Mouse (Mus musculus) heart, embryonic 13.5 days (tissue): ENCODE measurements around the gene H2-D1. TPM values are rescaled to one million over a fixed set of nuclear protein-coding genes. Genes with fewer than 3 reads are reported as not detected.
"Not testable (repeated sequence)": the region's sequence is repeated elsewhere in the genome, so short reads cannot be mapped to it uniquely, and the experiment has no call there.

Source experiments
- ATAC-seq: fragments of 200-750 bp; cut with Nextera tagmentation; 2 replicates; pipeline ENCODE4 v1.8.0; 2017; ENCODE audit warnings: moderate TSS enrichment; ENCODE audit not compliant: insufficient number of reproducible peaks, low FRiP score, low TSS enrichment; ENCODE audit errors: extremely low read depth
- H3K27ac ChIP-seq: fragments of 300-500 bp; sonication (generic); replicated peaks from 2 replicates; pipeline ENCODE4 v1.5.1; 2015; ENCODE audit warnings: moderate library complexity, mild to moderate bottlenecking, inconsistent platforms
- H3K27me3 ChIP-seq: fragments of 300-500 bp; sonication (generic); replicated peaks from 2 replicates; pipeline ENCODE4 v1.6.1; 2015; ENCODE audit warnings: mild to moderate bottlenecking, inconsistent platforms
- H3K36me3 ChIP-seq: fragments of 300-500 bp; sonication (generic); 2 replicates; pipeline ENCODE4 v1.6.1; 2015; ENCODE audit warnings: mild to moderate bottlenecking, inconsistent platforms
- H3K4me1 ChIP-seq: fragments of 300-500 bp; sonication (generic); 2 replicates; pipeline ENCODE4 v1.6.1; 2015; ENCODE audit warnings: inconsistent platforms
- H3K4me2 ChIP-seq: fragments of 300-500 bp; sonication (generic); 2 replicates; pipeline ENCODE4 v1.6.1; 2015; ENCODE audit warnings: inconsistent platforms, mild to moderate bottlenecking, moderate library complexity
- H3K4me3 ChIP-seq: fragments of 300-500 bp; sonication (generic); 2 replicates; pipeline ENCODE4 v1.5.1; 2015; ENCODE audit warnings: moderate library complexity, mild to moderate bottlenecking, inconsistent platforms
- H3K9ac ChIP-seq: fragments of 300-500 bp; sonication (generic); 2 replicates; pipeline ENCODE4 v1.6.1; 2015; ENCODE audit warnings: inconsistent platforms, mild to moderate bottlenecking, moderate library complexity
- H3K9me3 ChIP-seq: fragments of 300-500 bp; sonication (generic); 2 replicates; pipeline ENCODE4 v1.6.1; 2016; ENCODE audit warnings: inconsistent platforms
- WGBS: fragments of 180-500 bp; shearing (Covaris S2); methylation state at CpG from one replicate; pipeline ENCODE4 v1.1.7; 2015; ENCODE audit warnings: mixed read lengths; 5-methylcytosine and 5-hydroxymethylcytosine counted together
- polyA plus RNA-seq: library from polyadenylated mRNA; unstranded; fragments of >200 nt; fragmentation: Nextera tagmentation; extraction: Ambion mirVana; gene quantifications from 2 replicates; pipeline ENCODE4 v1.2.1, GENCODE M21; 2015

Gene H2-D1
- polyA plus RNA-seq, 1 experiment from 2014 or later = 43.4 TPM

GRCm38 (mm10) chr17:35232043-35232442, 30.5 kb upstream of the H2-D1 start:
- peaks cover 55% of the 10 kb centered on the region for H3K36me3 ChIP-seq
- H3K27me3 ChIP-seq = no peaks in the 10 kb centered on the region
- peak overlapping the region; percentile 25; the same call in 1 of the 2 replicates for H3K4me2 ChIP-seq
- no peak overlapping the region for H3K4me3 ChIP-seq
- ATAC-seq = no peak
- peaks cover 37% of the 10 kb centered on the region for H3K4me1 ChIP-seq
- no peak overlapping the region for H3K27ac ChIP-seq
- 13% methylated on average over 12 of the region's 12 CpGs for WGBS
- H3K9ac ChIP-seq = peak overlapping the region; percentile 38
- no peaks in the 10 kb centered on the region for H3K9me3 ChIP-seq

GRCm38 (mm10) chr17:35232659-35233058, 29.9 kb upstream of the H2-D1 start:
- Histone ChIP-seq H3K27me3 (no peaks in the 10 kb centered on the region), H3K4me2 (0 out of 2 replicates have a peak overlapping the region, but pooled peaks have one; percentile 25), H3K4me3 (no peak overlapping the region), H3K36me3 (peaks cover 53% of the 10 kb centered on the region), H3K4me1 (peaks cover 37% of the 10 kb centered on the region), H3K27ac (peak overlapping the region; percentile 98), H3K9me3 (no peaks in the 10 kb centered on the region), H3K9ac (peak overlapping the region; percentile 94; the same call in 1 of the 2 replicates)
- no peak for ATAC-seq
- WGBS = 75% methylated on average over 5 of the region's 5 CpGs

- H3K27ac ChIP-seq = peak within 1 kb of the TSS; percentile 98
- peak within 1 kb of the TSS; percentile 91 for H3K4me2 ChIP-seq
- H3K9ac ChIP-seq = peak within 1 kb of the TSS; percentile 94
- peaks cover 37% of the 10 kb centered on the region for H3K4me1 ChIP-seq
- H3K27me3 ChIP-seq = no peaks in the 10 kb centered on the region
- peak within 1 kb of the TSS; percentile 74 for H3K4me3 ChIP-seq
- ATAC-seq = no peak
- no peaks in the 10 kb centered on the region for H3K9me3 ChIP-seq
- 53% methylated on average over 18 of the region's 18 CpGs for WGBS
- H3K36me3 ChIP-seq = peaks cover 47% of the 10 kb centered on the region
These were observed 29.2 kb upstream of the H2-D1 start, which contains the start of gene Atp6v1g2 for GRCm38 (mm10) chr17:35233114-35233980. Gene Atp6v1g2 (plus strand): TSS chr17:35233660.

GRCm38 (mm10) chr17:35234090-35234489, 28.4 kb upstream of the H2-D1 start:
- H3K27me3 ChIP-seq, ATAC-seq, H3K9me3 ChIP-seq: not testable (repeated sequence)
- H3K4me3 ChIP-seq = peak overlapping the region; percentile 74
- peak overlapping the region; percentile 94 for H3K9ac ChIP-seq
- 76% methylated on average over 7 of the region's 7 CpGs for WGBS
- peak overlapping the region; percentile 98 for H3K27ac ChIP-seq
- peaks cover 40% of the 10 kb centered on the region for H3K36me3 ChIP-seq
- peaks cover 37% of the 10 kb centered on the region for H3K4me1 ChIP-seq
- H3K4me2 ChIP-seq = peak overlapping the region; percentile 91

GRCm38 (mm10) chr17:35234903-35235302, 27.6 kb upstream of the H2-D1 start:
- no peak for ATAC-seq
- H3K9me3 ChIP-seq = no peaks in the 10 kb centered on the region
- no peaks in the 10 kb centered on the region for H3K27me3 ChIP-seq
- WGBS = 2% methylated on average over 30 of the region's 31 CpGs
- peak overlapping the region; percentile 74 for H3K4me3 ChIP-seq
- H3K36me3 ChIP-seq = peaks cover 32% of the 10 kb centered on the region
- H3K9ac ChIP-seq = peak overlapping the region; percentile 94
- peak overlapping the region; percentile 98 for H3K27ac ChIP-seq
- peak overlapping the region; percentile 91 for H3K4me2 ChIP-seq
- peaks cover 40% of the 10 kb centered on the region for H3K4me1 ChIP-seq

- peak; percentile 65 for ATAC-seq
- H3K9ac ChIP-seq = peak within 1 kb of the TSS; percentile 94
These were observed 26.7 kb upstream of the H2-D1 start, which contains the start of gene Nfkbil1 for GRCm38 (mm10) chr17:35235614-35236389. Gene Nfkbil1 (minus strand): TSS chr17:35235792.

GRCm38 (mm10) chr17:35236390-35236746, 26.2 kb upstream of the H2-D1 start:
- peak overlapping the region; percentile 74 for H3K4me3 ChIP-seq
- peak overlapping the region; percentile 98 for H3K27ac ChIP-seq
- no peaks in the 10 kb centered on the region for H3K9me3 ChIP-seq
- peaks cover 18% of the 10 kb centered on the region for H3K36me3 ChIP-seq
- H3K4me1 ChIP-seq = peaks cover 51% of the 10 kb centered on the region
- ATAC-seq = peak; percentile 45
- 1% methylated on average over 18 of the region's 18 CpGs for WGBS
- H3K4me2 ChIP-seq = peak overlapping the region; percentile 91
- peak overlapping the region; percentile 94 for H3K9ac ChIP-seq
- no peaks in the 10 kb centered on the region for H3K27me3 ChIP-seq

More at GRCm38 (mm10) chr17:35235614-35236389, 26.7 kb upstream of the H2-D1 start, which contains the start of gene Nfkbil1:
- H3K4me3 ChIP-seq = peak within 1 kb of the TSS; percentile 74
- H3K4me2 ChIP-seq = peak within 1 kb of the TSS; percentile 91
- peaks cover 24% of the 10 kb centered on the region for H3K36me3 ChIP-seq
- under 1% methylated on average over 35 of the region's 35 CpGs for WGBS
- no peaks in the 10 kb centered on the region for H3K27me3 ChIP-seq
- H3K4me1 ChIP-seq = peaks cover 49% of the 10 kb centered on the region
- H3K27ac ChIP-seq = peak within 1 kb of the TSS; percentile 98
- no peaks in the 10 kb centered on the region for H3K9me3 ChIP-seq

- WGBS = 67% methylated on average over 9 of the region's 9 CpGs
- Histone ChIP-seq H3K27me3 (no peaks in the 10 kb centered on the region), H3K36me3 (peaks cover 18% of the 10 kb centered on the region), H3K4me1 (peaks cover 47% of the 10 kb centered on the region), H3K4me2 (no peak overlapping the region), H3K4me3 (no peak overlapping the region), H3K9ac (0 out of 2 replicates have a peak overlapping the region, but pooled peaks have one; percentile 45), H3K9me3 (no peaks in the 10 kb centered on the region), H3K27ac (no peak overlapping the region)
- ATAC-seq = no peak
These were observed 25.5 kb upstream of the H2-D1 start for GRCm38 (mm10) chr17:35236996-35237395.

- H3K27me3 ChIP-seq = no peaks in the 10 kb centered on the region
- H3K4me1 ChIP-seq = peaks cover 42% of the 10 kb centered on the region
- 0 out of 2 replicates have a peak overlapping the region, but pooled peaks have one; percentile 45 for H3K9ac ChIP-seq
- no peaks in the 10 kb centered on the region for H3K9me3 ChIP-seq
- WGBS = 79% methylated on average over 12 of the region's 12 CpGs
- no peak overlapping the region for H3K27ac ChIP-seq
- no peak overlapping the region for H3K4me3 ChIP-seq
- no peak overlapping the region for H3K4me2 ChIP-seq
- H3K36me3 ChIP-seq = peaks cover 14% of the 10 kb centered on the region
- no peak for ATAC-seq
These were observed 25.0 kb upstream of the H2-D1 start for GRCm38 (mm10) chr17:35237504-35237903.

GRCm38 (mm10) chr17:35239700-35240099, 22.8 kb upstream of the H2-D1 start:
- H3K27ac ChIP-seq = no peak overlapping the region
- H3K4me1 ChIP-seq = peaks cover 37% of the 10 kb centered on the region
- ATAC-seq = no peak
- H3K9ac ChIP-seq = no peak overlapping the region
- H3K27me3 ChIP-seq = no peaks in the 10 kb centered on the region
- no peak overlapping the region for H3K4me3 ChIP-seq
- 70% methylated on average over 5 of the region's 5 CpGs for WGBS
- peaks cover 22% of the 10 kb centered on the region for H3K36me3 ChIP-seq
- no peaks in the 10 kb centered on the region for H3K9me3 ChIP-seq
- H3K4me2 ChIP-seq = no peak overlapping the region
